Mouse (Mus musculus): Measurements from ENCODE around the gene Hoxa11.

Hoxa11 gene

GRCm38 (mm10) chr6:52220003-52220864 is 25.4 kb downstream of the Hoxa11 start:
- no peak for ATAC-seq (ENCODE audit: low TSS enrichment)

DNA sequence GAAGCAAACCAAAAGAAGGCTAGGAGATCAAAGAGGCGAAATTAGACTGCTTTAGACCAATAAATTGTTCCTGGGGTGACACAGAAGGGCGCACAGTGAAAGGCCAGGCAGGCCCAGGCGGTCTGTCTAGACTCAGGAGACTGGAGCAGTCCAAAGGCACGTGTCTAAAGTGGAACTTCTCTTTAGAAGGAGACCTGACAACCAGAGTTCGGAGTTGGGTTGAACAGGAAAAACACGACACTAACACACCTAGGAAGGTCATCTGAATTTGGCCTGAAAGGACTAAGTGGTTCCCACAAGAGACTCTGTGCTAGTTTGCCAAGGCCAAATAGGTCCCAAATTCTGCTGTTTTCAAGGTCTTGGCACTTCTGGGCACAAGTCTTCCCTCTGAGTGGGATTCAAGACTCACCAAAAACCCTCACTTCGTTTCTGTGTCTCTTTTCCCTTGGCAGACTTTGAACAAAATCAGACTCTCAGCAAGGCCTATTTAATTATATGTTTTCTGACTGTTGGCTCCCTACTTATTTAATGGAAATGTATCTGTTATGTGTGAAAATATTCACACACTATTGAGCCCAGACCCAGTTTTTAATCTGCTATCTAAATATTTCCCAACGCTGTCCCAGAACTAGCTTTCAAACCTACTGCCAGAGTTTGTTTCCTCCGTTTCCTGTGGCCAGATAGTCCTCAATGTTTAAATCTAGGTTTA is 26.2 kb downstream of the Hoxa11 start:
- no peak for ATAC-seq (ENCODE audit: low TSS enrichment)

- no peak for ATAC-seq (ENCODE audit: low TSS enrichment)
These were observed 26.9 kb downstream of the Hoxa11 start for GRCm38 (mm10) chr6:52218643-52219215.

GRCm38 (mm10) chr6:52217895-52218642 is 27.5 kb downstream of the Hoxa11 start:
- no peak for ATAC-seq (ENCODE audit: low TSS enrichment)

- ATAC-seq (ENCODE audit: low TSS enrichment) = no peak
These were observed 28.2 kb downstream of the Hoxa11 start for GRCm38 (mm10) chr6:52217459-52217768.

- no peak for ATAC-seq (ENCODE audit: low TSS enrichment)
These were observed 28.7 kb downstream of the Hoxa11 start for GRCm38 (mm10) chr6:52216691-52217458.

GRCm38 (mm10) chr6:52215771-52216535 is 29.7 kb downstream of the Hoxa11 start:
- ATAC-seq (ENCODE audit: low TSS enrichment) = no peak

GRCm38 (mm10) chr6:52215070-52215469 is 30.5 kb downstream of the Hoxa11 start:
- ATAC-seq (ENCODE audit: low TSS enrichment) = no peak

GRCm38 (mm10) chr6:52214271-52214670 is 31.3 kb downstream of the Hoxa11 start:
- no peak for ATAC-seq (ENCODE audit: low TSS enrichment)

DNA sequence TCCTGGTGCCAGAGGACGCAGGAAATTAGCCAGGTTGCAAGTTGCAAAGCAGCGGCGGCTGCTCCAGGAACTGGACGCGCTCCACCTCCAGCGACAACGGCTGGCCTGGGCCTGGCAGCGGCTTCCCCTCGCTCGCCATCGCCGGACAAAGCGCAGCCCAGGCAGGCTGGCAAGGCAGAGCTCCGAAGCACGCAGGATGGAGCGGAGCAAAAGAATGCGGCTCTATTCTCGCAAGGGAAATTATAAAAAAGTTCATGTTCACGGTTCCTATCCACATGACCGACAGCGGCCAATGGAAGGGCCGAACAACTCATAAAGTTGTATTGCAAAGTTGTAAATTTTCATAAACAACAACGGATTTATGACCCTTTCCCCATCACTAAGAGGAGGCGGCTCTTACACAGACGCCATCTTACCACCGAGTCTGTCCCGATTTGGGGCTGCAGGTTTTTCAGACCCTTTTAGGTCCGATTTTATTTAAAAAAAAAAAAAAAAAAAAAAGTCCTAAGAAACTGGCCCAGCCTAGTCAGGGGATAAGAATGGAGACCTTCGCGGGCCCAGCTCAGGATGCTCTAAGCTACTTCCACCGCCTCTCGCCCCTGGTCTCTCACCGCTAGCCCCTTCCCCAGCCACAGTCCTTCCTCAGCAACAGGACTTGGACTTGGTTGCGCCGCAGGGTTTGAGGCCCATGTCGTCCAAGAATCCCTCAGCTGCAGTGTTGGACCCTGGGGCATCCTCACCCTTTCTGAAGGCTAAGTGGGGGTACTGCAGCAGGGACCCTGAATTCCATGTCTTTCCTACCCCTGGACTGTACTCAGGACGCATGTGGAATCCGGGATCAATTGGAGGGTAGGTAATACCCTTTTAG is 32.3 kb downstream of the Hoxa11 start, which contains the start of the genes Hoxa3 and Gm28308:
TSS of gene Hoxa3 (minus strand) at position 218 of the 868 bp plus-strand sequence.
TSS of gene Gm28308 (minus strand) at position 221 of the 868 bp plus-strand sequence.
- ATAC-seq (ENCODE audit: low TSS enrichment) = no peak

DNA sequence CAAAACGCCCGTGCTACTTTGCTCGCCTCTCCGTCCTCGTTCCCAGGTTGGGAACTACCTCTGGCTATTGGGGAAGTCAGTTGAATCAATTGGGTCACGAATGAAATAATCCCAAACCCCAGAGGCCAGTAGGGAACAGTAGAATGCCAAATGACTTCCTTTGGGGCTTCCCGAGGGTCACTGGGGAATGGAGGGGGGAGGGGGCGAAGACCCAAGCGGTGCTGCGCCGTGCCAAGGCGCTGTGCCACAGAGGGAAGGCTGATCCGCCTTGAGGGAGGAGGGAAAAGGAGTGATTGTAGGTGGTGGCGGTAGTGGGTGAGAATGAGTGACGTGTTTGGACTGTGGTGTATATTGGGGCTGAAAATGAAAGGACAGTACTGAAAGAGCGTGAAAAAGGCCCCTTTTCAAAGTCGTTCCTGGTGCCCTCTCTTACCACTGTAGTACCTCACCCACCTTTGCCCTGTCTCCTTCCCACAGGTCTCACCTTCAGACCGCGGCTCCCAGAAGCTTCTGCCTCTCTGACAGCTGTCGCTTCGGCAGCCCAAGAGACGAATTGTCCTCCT is 33.0 kb downstream of the Hoxa11 start:
- no peak for ATAC-seq (ENCODE audit: low TSS enrichment)

DNA sequence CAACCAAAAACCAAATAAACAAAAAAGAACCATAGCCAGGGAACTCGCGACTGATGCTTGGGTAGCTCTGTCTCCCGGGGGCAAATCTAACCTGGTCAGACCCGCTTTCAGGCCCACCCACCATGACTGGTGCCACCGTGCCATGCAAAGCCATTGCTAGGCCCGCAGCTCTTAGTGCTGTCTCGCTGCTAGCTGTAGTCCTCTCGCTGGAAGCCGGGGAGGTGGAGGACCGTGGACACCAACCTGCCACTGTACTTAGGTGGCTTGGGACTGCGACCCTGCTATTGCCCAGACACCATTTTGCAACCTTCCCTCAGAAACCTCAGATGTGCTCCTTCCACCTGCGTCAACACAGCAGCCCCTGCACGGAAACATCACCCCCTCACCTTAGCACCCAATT is 33.6 kb downstream of the Hoxa11 start:
- no peak for ATAC-seq (ENCODE audit: low TSS enrichment)

DNA sequence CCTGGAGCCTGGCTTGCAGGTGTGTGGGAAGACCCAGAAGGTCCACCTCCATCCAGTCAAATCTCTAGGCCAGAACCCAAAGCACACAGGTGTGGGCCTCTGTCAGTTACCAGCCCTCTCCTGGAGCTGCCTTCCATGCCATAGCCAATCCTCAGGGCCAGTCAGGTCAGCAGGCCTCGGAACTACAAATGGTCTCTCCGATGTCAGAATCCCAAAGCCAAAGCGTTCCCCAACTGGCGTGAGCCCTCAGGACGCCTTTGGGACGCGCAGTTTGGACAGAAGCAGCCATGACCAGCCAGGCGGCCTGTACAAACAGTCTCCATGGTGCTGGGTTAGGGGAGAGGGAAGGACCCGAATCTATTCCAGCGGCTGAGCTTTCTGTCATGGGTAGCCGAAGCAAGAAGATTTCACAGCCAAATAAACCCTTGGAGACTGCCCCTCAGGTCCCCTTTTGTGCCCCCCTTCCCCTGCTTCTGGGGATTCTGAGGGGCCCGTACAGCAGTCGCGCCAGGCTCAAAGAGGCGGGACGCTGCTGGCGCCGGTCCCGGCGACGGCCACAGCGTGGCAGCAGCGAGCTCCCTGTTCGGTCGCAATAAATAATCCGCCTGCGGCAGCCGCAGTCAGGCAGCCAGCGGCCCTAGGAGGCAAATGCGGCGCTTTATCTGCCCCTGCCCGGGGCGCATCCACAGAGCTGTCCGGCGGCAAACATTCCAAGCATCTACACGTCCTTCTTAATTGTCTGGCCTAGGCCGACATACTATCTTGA is 34.3 kb downstream of the Hoxa11 start:
- ATAC-seq (ENCODE audit: low TSS enrichment) = peak; percentile 50

DNA sequence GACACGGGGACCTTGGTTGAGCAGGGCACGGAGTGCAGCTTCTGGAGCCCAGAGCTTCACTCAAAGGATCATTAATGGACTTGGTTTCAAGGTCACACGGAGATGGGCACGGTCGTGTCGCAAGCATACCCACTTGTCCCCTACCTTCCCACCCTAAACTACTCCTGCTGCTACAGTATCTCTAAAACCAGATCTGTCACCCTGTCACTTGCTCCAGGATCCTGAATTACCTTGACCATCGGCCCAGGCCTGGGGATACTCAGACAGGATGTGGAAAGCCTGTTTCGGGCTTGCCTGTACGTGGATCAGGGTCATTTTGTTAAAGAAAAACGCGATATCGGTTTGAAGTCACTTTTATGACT is 35.9 kb downstream of the Hoxa11 start:
- ATAC-seq (ENCODE audit: low TSS enrichment) = no peak

DNA sequence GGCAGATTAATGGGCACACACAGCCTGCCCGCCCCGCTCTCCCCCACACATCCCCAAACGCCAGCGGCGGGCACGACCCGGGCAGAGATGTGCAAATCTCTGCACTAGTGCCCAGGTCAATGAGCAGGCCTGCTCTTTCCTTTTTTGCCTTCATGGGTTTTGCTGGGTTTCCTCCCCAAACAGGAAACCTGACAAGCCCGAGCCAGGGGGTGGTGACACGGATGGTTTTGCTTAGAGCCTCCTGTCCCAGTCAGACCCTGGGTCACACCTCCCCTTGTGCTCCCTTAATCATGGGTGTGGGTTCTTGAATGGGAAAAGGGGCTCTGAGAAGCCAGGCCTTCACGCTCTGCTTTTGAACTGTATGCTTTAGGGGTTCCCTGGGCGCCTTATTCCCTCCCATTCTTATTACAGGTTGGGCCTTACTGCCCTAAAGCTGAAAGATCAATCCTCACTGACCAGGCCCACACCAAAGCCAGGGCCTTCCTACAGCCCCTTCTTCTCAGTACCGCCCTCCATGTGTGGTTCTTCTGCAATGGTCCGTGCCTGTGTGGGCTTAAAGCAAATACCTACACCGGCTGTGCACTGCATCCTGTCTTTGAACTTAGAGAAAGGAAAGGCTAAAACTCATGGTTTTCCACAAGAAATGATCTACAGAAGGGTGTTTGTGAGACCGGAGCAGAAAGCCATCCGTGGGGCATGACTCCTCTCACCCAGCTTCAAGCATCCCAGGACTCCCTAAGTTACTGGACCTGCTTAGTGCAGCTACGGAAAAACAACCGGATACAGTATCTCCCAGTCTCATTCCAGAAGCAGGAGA is 36.5 kb downstream of the Hoxa11 start:
- no peak for ATAC-seq (ENCODE audit: low TSS enrichment)

DNA sequence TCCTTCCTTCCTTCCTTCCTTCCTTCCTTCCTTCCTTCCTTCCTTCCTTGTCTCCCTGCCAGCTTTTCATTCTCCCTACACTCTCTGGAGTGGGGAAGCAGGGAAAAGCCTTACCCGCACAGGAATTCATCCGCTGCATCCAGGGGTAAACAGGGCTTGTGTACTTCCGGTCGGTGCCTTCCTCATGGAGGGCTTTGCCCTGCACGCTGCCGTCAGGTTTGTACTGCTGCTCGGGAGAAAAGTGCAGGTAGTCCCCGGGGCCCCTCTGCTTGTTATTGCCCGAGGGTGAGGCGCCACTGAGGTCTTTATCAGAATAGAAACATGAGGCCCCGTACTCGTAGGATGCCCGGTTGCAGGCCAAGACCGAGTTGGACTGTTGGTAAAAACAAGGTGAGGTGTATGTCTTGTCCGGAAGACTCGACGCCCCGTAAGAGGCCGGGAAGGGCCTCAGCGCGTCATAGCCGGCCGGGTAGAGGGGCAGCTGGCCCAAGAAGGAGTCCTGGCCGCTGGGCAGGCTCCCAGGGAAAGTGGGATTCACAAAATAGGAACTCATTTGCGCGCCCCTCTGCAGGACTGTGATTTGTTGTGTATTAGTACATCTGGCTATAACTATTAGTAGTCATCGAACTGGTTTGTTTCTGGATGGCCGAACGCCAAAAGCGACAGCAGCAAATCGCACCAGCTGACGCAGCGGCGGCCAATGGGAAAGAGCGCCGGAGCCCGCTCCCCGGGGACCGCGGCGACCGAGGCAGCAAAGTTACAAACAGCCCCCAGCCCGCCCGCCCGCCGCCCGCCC is 37.3 kb downstream of the Hoxa11 start, which contains the start of gene Hoxa6:
TSS of gene Hoxa6 (minus strand) at position 651 of the 796 bp plus-strand sequence.
- no peak for ATAC-seq (ENCODE audit: low TSS enrichment)

GRCm38 (mm10) chr6:52207684-52207976 is 38.0 kb downstream of the Hoxa11 start:
- ATAC-seq (ENCODE audit: low TSS enrichment) = no peak
